Mouse (Mus musculus) forebrain, postnatal 0 days (tissue): Measurements from ENCODE around the gene Gpr35. TPM values are rescaled to one million over a fixed set of nuclear protein-coding genes. Genes with fewer than 3 reads are reported as not detected.
A peak's percentile ranks its signal among the peaks of the same experiment; 100 is the strongest.

ENCODE experiments used
- ATAC-seq: fragments of 200-750 bp; cut with Nextera tagmentation; 2 replicates; pipeline ENCODE4 v1.8.0; 2017; ENCODE audit warnings: mild to moderate bottlenecking, moderate library complexity
- DNase-seq: peaks from one replicate; pipeline ENCODE4 v3.0.0-alpha.2; 2015
- H3K27ac ChIP-seq: fragments of 300-500 bp; sonication (generic); 2 replicates; pipeline ENCODE4 v1.5.1; 2014; ENCODE audit warnings: low read depth, mild to moderate bottlenecking, antibody characterized with exemption, low read length, moderate library complexity, mixed read lengths
- H3K27me3 ChIP-seq: fragments of 300-500 bp; sonication (generic); 2 replicates; pipeline ENCODE4 v1.6.1; 2014; ENCODE audit warnings: mild to moderate bottlenecking, low read length, mixed read lengths; ENCODE audit not compliant: insufficient read depth
- H3K36me3 ChIP-seq: fragments of 300-500 bp; sonication (generic); 2 replicates; pipeline ENCODE4 v1.6.1; 2014; ENCODE audit warnings: mild to moderate bottlenecking, moderate library complexity; ENCODE audit not compliant: insufficient read depth
- H3K4me1 ChIP-seq: fragments of 300-500 bp; sonication (generic); 2 replicates; pipeline ENCODE4 v1.6.1; 2014; ENCODE audit warnings: antibody characterized with exemption; ENCODE audit not compliant: insufficient read depth
- H3K4me2 ChIP-seq: fragments of 300-500 bp; sonication (generic); 2 replicates; pipeline ENCODE4 v1.6.1; 2014; ENCODE audit warnings: low read depth, mild to moderate bottlenecking, moderate library complexity
- H3K4me3 ChIP-seq: fragments of 300-500 bp; sonication (generic); 2 replicates; pipeline ENCODE4 v1.5.1; 2014; ENCODE audit warnings: low read depth, low read length, mixed read lengths
- H3K9ac ChIP-seq: fragments of 300-500 bp; sonication (generic); 2 replicates; pipeline ENCODE4 v1.6.1; 2014; ENCODE audit warnings: mild to moderate bottlenecking
- H3K9me3 ChIP-seq: fragments of 300-500 bp; sonication (generic); 2 replicates; pipeline ENCODE4 v1.6.1; 2016; ENCODE audit warnings: low read length
- CTCF ChIP-seq: sonication (generic); IDR thresholded peaks from 2 replicates; pipeline ENCODE4 v1.5.1; 2016; ENCODE audit warnings: antibody characterized with exemption, control low read depth, low read depth
- whole genome bisulfite sequencing: fragments of 180-500 bp; shearing (Covaris S2); extraction: QIAGEN DNeasy Blood & Tissue Kit; methylation state at CpG from one replicate; pipeline ENCODE4 v1.1.7; 2014; 5-methylcytosine and 5-hydroxymethylcytosine counted together
- polyA plus RNA-seq: library from polyadenylated mRNA; unstranded; fragments of >200 nt; fragmentation: Nextera tagmentation; extraction: Ambion mirVana; gene quantifications from 2 replicates; pipeline ENCODE4 v1.2.1, GENCODE M21; 2015
- total RNA-seq: library from RNA; depleted of rRNA; stranded (reverse); fragments of >200 nt; gene quantifications from 2 replicates; pipeline ENCODE4 v1.2.3, GENCODE M21; 2014

Gpr35 gene
- total and polyA plus RNA-seq, 2 experiments from 2014 or later = 0.44 to 1.8 TPM

DNA sequence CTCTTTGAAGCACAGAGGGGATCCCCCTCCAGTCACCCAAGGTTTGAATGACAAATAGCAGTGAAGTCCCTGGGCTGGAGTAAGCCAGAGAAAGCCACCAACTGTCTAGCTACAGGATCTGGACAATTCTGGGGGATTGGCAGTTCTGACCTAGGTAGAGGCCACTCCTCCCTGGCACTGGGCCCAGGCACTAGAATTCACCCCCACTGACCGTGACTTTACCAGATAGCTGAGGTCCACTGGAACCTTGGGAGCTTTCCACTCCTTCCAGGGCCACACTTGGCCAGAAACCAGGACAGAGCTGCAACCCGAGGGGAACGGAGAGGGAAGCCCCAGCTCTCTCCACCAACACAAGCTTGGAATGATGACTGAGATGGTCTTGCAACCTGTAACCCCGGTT, 58.5 kb downstream of the Gpr35 start:
- WGBS = 62% methylated on average over 4 of the region's 4 CpGs
- DNase-seq (no peak), ATAC-seq (no peak)
- H3K4me1 ChIP-seq = no peaks in the 10 kb centered on the region
- no peak overlapping the region for H3K4me2 ChIP-seq
- no peak overlapping the region for H3K9ac ChIP-seq
- H3K27ac ChIP-seq = no peak overlapping the region
- TF ChIP-seq CTCF = no peak
- H3K9me3 ChIP-seq = no peaks in the 10 kb centered on the region
- H3K36me3 ChIP-seq = no peaks in the 10 kb centered on the region
- H3K27me3 ChIP-seq = no peaks in the 10 kb centered on the region
- no peak overlapping the region for H3K4me3 ChIP-seq

GRCm38 (mm10) chr1:93010731-93011130, 60.1 kb downstream of the Gpr35 start:
- H3K36me3 ChIP-seq = 0 out of 2 replicates have a peak, but pooled peaks cover 7% of the 10 kb centered on the region
- ATAC-seq (0 out of 2 replicates have a peak, but pooled peaks have one; percentile 12), DNase-seq (peak; percentile 50)
- no peak overlapping the region for H3K9ac ChIP-seq
- TF ChIP-seq CTCF = peak; percentile 71
- H3K27ac ChIP-seq = no peak overlapping the region
- no peak overlapping the region for H3K4me2 ChIP-seq
- 27% methylated on average over 3 of the region's 3 CpGs for WGBS
- H3K9me3 ChIP-seq = no peaks in the 10 kb centered on the region
- no peaks in the 10 kb centered on the region for H3K27me3 ChIP-seq
- no peaks in the 10 kb centered on the region for H3K4me1 ChIP-seq
- H3K4me3 ChIP-seq = no peak overlapping the region

- Histone ChIP-seq H3K36me3 (peaks cover 17% of the 10 kb centered on the region), H3K27me3 (no peaks in the 10 kb centered on the region), H3K4me2 (no peak overlapping the region), H3K9ac (no peak overlapping the region), H3K4me1 (no peaks in the 10 kb centered on the region), H3K9me3 (no peaks in the 10 kb centered on the region), H3K4me3 (no peak overlapping the region), H3K27ac (no peak overlapping the region)
- TF ChIP-seq CTCF = no peak
- DNase-seq (no peak), ATAC-seq (no peak)
- 72% methylated on average over 7 of the region's 7 CpGs for WGBS
Observed at GRCm38 (mm10) chr1:93012103-93012585, 61.5 kb downstream of the Gpr35 start.

DNA sequence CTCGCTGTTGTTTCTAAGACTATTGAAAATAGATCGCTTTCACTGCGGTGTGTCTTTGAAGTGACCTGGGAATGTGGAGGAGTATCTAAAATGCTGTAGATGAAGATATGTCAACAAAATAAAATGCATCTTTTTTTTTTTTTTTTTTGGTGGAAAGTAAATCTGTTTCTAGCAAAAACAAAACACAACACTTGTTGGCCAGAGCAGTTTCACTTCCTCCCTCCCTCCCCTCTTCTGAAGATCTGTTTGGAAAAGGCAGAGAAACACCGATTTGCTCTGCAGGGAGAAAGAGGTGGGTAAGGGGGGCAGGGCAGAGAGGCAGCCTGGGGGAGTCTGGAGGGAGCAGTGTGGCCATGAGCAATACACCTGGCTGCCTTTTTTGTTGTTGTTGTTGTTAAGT, 62.7 kb downstream of the Gpr35 start:
- no peak overlapping the region for H3K4me3 ChIP-seq
- no peak for TF ChIP-seq CTCF
- 87% methylated on average over 4 of the region's 4 CpGs for WGBS

DNA sequence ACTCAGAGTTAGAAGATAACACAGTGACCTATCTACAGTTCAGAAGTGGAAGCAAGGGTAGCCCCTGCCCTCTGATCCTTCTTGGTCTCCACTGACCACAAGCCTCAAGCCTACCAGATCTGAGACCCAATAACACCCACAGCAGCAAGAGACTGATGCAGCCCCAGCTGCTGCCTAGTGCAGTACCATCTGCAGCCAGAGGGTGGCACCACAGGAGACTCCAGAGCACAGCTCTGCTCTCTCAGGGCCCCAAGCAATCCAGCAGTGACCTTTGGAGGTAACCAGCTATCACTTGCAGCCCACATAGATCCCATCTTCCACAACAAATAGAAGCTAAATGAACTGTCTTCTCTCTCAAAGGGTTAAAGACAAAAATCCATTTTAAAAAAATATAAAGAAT, 63.8 kb downstream of the Gpr35 start:
- Histone ChIP-seq H3K4me2 (no peak overlapping the region), H3K36me3 (peaks cover 39% of the 10 kb centered on the region), H3K4me1 (no peaks in the 10 kb centered on the region), H3K9ac (no peak overlapping the region), H3K4me3 (no peak overlapping the region), H3K27me3 (no peaks in the 10 kb centered on the region), H3K9me3 (no peaks in the 10 kb centered on the region), H3K27ac (no peak overlapping the region)
- DNase-seq (peak; percentile 70), ATAC-seq (peak; percentile 71)
- peak; percentile 86 for TF ChIP-seq CTCF

More for the DNA sequence above, 62.7 kb downstream of the Gpr35 start:
- Histone ChIP-seq H3K9ac (no peak overlapping the region), H3K27me3 (no peaks in the 10 kb centered on the region), H3K36me3 (peaks cover 28% of the 10 kb centered on the region), H3K27ac (no peak overlapping the region), H3K4me1 (no peaks in the 10 kb centered on the region), H3K4me2 (no peak overlapping the region), H3K9me3 (no peaks in the 10 kb centered on the region)
- DNase-seq (no peak), ATAC-seq (no peak)

- no peak for DNase-seq
- 63% methylated on average over 2 of the region's 2 CpGs for WGBS
- H3K36me3 ChIP-seq = peaks cover 46% of the 10 kb centered on the region
- TF ChIP-seq CTCF = no peak
- H3K4me2 ChIP-seq = no peak overlapping the region
- H3K4me1 ChIP-seq = no peaks in the 10 kb centered on the region
- H3K4me3 ChIP-seq = no peak overlapping the region
- H3K9me3 ChIP-seq = no peaks in the 10 kb centered on the region
- ATAC-seq = no peak
- no peak overlapping the region for H3K9ac ChIP-seq
- 0 out of 2 replicates have a peak overlapping the region, but pooled peaks have one; percentile 0 for H3K27ac ChIP-seq
- H3K27me3 ChIP-seq = no peaks in the 10 kb centered on the region
Observed at GRCm38 (mm10) chr1:93015136-93015535, 64.5 kb downstream of the Gpr35 start.

DNA sequence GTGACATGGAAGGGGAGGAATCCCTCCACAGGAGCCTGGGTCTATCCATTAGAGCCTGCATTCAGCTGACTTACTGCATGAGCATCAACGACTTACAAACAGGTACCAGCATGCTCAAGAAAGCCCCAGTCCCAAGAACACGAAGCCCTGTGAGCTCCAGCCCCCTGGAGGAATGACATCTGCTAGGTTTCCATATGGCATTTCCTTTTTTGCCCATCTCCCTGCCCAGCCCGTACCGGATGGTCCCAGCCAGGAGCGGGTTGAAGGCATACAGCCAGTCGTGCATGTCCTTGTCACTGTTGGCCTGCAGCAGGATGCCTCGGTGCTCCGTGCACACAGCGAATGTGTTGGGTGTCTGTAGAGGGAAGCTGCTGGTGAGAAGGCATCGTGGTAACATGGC, 68.1 kb downstream of the Gpr35 start:
- H3K36me3 ChIP-seq = peaks cover 82% of the 10 kb centered on the region
- no peak overlapping the region for H3K4me2 ChIP-seq
- 90% methylated on average over 10 of the region's 10 CpGs for WGBS
- H3K9ac ChIP-seq = no peak overlapping the region
- no peak for TF ChIP-seq CTCF
- no peaks in the 10 kb centered on the region for H3K9me3 ChIP-seq
- DNase-seq (no peak), ATAC-seq (no peak)
- no peaks in the 10 kb centered on the region for H3K27me3 ChIP-seq
- no peak overlapping the region for H3K4me3 ChIP-seq
- H3K4me1 ChIP-seq = no peaks in the 10 kb centered on the region
- H3K27ac ChIP-seq = no peak overlapping the region
